Mouse (Mus musculus) bone marrow macrophage, adult 2 months (primary cell): ENCODE measurements at regions not wholly inside any gene's neighbourhood (a gene's known extent, or its start where the extent isn't known, plus 50 kb on each side); places are given as distances from the start of the nearest gene placed in this dataset.

Source experiments
- CTCF ChIP-seq: IDR thresholded peaks from 2 replicates; pipeline ENCODE4 v1.5.1; 2012; ENCODE audit warnings: low read depth, mild to moderate bottlenecking, low read length, moderate library complexity
- POLR2A ChIP-seq: IDR thresholded peaks from 2 replicates; pipeline ENCODE4 v1.6.1; 2012; ENCODE audit warnings: mild to moderate bottlenecking, low read depth, low read length, borderline replicate concordance

DNA sequence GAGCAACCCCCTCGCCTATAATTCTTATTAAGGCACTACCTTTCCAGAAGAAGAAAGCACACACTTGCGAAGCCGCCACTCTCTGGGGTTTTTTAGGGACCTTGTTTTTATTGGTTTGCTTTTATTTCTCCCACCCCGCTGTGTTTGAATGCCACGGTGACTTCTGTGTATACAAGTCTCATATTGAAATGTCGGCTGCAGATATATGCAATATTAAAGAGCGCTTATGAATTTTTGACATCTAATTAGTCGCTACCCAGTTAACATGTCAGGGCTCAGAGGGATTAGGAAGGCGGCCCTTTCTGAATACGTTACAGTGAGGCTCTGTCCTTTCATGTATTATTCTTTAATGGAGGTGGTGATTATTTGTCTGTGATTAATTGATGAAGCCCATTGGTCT is 405.9 kb upstream of the 3110018I06Rik start:
- TF ChIP-seq POLR2A (no peak), CTCF (no peak)
